Mouse (Mus musculus): Measurements from ENCODE around the gene Spag6.

DNA sequence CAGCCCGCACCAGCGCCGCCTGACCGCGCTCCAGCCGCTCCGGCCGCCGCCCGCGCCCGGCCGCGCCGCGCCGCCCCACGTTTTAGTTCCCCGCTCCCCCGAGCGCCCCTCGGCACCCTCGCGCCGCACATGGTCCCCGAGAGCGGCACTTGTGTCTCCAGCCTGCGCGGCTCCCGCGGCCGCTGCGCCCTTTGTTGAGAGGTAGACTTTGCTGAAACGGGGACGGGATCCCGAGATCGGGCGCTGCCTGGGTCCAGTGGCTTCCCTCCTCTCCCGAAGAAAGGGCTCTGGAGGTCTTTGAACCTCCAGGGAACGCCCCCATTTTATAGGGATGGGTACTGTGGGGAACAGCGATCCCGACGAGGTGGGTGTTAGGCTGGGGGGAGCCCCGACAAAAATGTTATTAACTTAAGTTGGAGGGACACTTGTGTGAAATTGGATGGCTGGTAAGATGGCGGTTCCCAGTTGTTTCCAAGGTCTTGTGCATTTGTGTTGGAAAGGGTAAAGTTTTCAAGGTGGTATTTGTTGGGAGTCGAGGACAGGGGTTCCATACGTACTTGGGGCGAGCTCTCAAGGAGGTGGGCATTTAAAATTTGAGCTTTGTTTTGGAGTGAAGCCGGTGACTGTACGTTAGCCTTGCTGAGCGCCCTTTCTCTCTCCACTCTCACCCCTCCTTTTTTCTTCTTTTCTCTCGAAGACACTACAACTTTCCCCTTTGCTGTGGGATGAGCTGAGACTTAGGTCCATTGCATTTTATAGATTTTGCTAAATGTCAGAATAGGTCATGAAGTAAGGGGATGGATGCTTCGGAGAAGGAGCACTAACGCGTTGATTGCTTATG lies 16.0 kb upstream of the Spag6 start:
- TF ChIP-seq GATA1 (IDR thresholded peaks at IDR 0.05; ENCODE audit: borderline replicate concordance, low read length) (no peak), FLI1 (IDR thresholded peaks at IDR 0.05; ENCODE audit: low read length) (no peak)

Measured in megakaryocyte, embryonic 14.5 days (primary cell).